Mouse (Mus musculus) cerebellum, adult 2 months (tissue): ENCODE data around the gene Gm12830.

ENCODE experiments used
- CTCF ChIP-seq: fragments of 200-500 bp; IDR thresholded peaks from 2 replicates; pipeline ENCODE4 v1.5.1; 2011; ENCODE audit warnings: low read depth, mild to moderate bottlenecking, control low read depth, low read length, moderate library complexity, borderline replicate concordance; ENCODE audit not compliant: insufficient read depth
- POLR2A ChIP-seq: fragments of 200-500 bp; IDR thresholded peaks from 2 replicates; pipeline ENCODE4 v1.6.1; 2011; ENCODE audit warnings: low read length, control low read depth, borderline replicate concordance; ENCODE audit not compliant: insufficient read depth

GRCm38 (mm10) chr4:114804096-114804495, 17.4 kb upstream of the Gm12830 start:
- TF ChIP-seq CTCF = no peak
- no peak for TF ChIP-seq POLR2A
